Mouse (Mus musculus) brown adipose tissue, adult 24 weeks (tissue): ENCODE measurements around the gene Rom1. TPM values are rescaled to one million over a fixed set of nuclear protein-coding genes. Genes with fewer than 3 reads are reported as not detected.
A peak's percentile ranks its signal among the peaks of the same experiment; 100 is the strongest.

Source experiments
- H3K27ac ChIP-seq: fragments of 200-500 bp; replicated peaks from 2 replicates; pipeline ENCODE4 v1.5.1; 2012; ENCODE audit warnings: low read depth, mild to moderate bottlenecking, low read length
- H3K4me1 ChIP-seq: fragments of 200-500 bp; 2 replicates; pipeline ENCODE4 v1.6.1; 2012; ENCODE audit warnings: low read length, mixed read lengths; ENCODE audit not compliant: control insufficient read depth, insufficient read depth, insufficient read length
- H3K4me3 ChIP-seq: fragments of 200-500 bp; 2 replicates; pipeline ENCODE4 v1.5.1; 2012; ENCODE audit warnings: low read depth, mild to moderate bottlenecking, low read length, moderate library complexity; ENCODE audit not compliant: insufficient read depth
- polyA plus RNA-seq: library from polyadenylated mRNA; stranded (reverse); fragments of >200 nt; gene quantifications from 2 replicates; pipeline ENCODE4 v1.2.4, GENCODE M21; 2012; ENCODE audit not compliant: missing spikeins, insufficient read depth, insufficient read length

Gene Rom1
- polyA plus RNA-seq, 1 experiment: 11.4 TPM

- Histone ChIP-seq H3K4me1 (0 out of 2 replicates have a peak, but pooled peaks cover 2% of the 10 kb centered on the region), H3K27ac (no peak overlapping the region), H3K4me3 (no peak overlapping the region)
These were observed 23.1 kb upstream of the Rom1 start for GRCm38 (mm10) chr19:8952241-8952640.

GRCm38 (mm10) chr19:8950190-8950589, 21.0 kb upstream of the Rom1 start:
- no peak overlapping the region for H3K4me3 ChIP-seq
- H3K27ac ChIP-seq: no peak overlapping the region
- H3K4me1 ChIP-seq: 0 out of 2 replicates have a peak, but pooled peaks cover 2% of the 10 kb centered on the region

- Histone ChIP-seq H3K4me3 (no peak overlapping the region), H3K27ac (no peak overlapping the region), H3K4me1 (0 out of 2 replicates have a peak, but pooled peaks cover 2% of the 10 kb centered on the region)
These were observed 17.8 kb upstream of the Rom1 start for GRCm38 (mm10) chr19:8946929-8947328.

GRCm38 (mm10) chr19:8945251-8945650, 16.1 kb upstream of the Rom1 start:
- H3K27ac ChIP-seq: no peak overlapping the region
- H3K4me3 ChIP-seq: peak overlapping the region; percentile 56
- H3K4me1 ChIP-seq: 0 out of 2 replicates have a peak, but pooled peaks cover 2% of the 10 kb centered on the region

GRCm38 (mm10) chr19:8944750-8945149, 15.6 kb upstream of the Rom1 start:
- H3K4me3 ChIP-seq: peak overlapping the region; percentile 56
- H3K4me1 ChIP-seq: 0 out of 2 replicates have a peak, but pooled peaks cover 2% of the 10 kb centered on the region
- H3K27ac ChIP-seq: no peak overlapping the region

- peak overlapping the region; percentile 86 for H3K4me3 ChIP-seq
These were observed 14.9 kb upstream of the Rom1 start for GRCm38 (mm10) chr19:8944062-8944461.

GRCm38 (mm10) chr19:8943047-8943446, 13.9 kb upstream of the Rom1 start:
- Histone ChIP-seq H3K27ac (no peak overlapping the region), H3K4me1 (0 out of 2 replicates have a peak, but pooled peaks cover 2% of the 10 kb centered on the region), H3K4me3 (peak overlapping the region; percentile 86)

More at GRCm38 (mm10) chr19:8944062-8944461, 14.9 kb upstream of the Rom1 start:
- Histone ChIP-seq H3K4me1 (0 out of 2 replicates have a peak, but pooled peaks cover 2% of the 10 kb centered on the region), H3K27ac (no peak overlapping the region; the same call in 1 of the 2 replicates)

GRCm38 (mm10) chr19:8942276-8942964, 13.3 kb upstream of the Rom1 start:
- Histone ChIP-seq H3K4me3 (peak overlapping the region; percentile 86), H3K4me1 (0 out of 2 replicates have a peak, but pooled peaks cover 2% of the 10 kb centered on the region), H3K27ac (peak overlapping the region; percentile 89)

GRCm38 (mm10) chr19:8941515-8942217, 12.5 kb upstream of the Rom1 start, which contains the start of gene Mta2:
TSS of gene Mta2 (plus strand) at chr19:8941875.
- H3K4me1 ChIP-seq: 0 out of 2 replicates have a peak, but pooled peaks cover 2% of the 10 kb centered on the region
- H3K27ac ChIP-seq: peak within 1 kb of the TSS; percentile 89
- peak within 1 kb of the TSS; percentile 86 for H3K4me3 ChIP-seq

- H3K27ac ChIP-seq: no peak overlapping the region; the same call in 1 of the 2 replicates
- H3K4me1 ChIP-seq: 0 out of 2 replicates have a peak, but pooled peaks cover 2% of the 10 kb centered on the region
- H3K4me3 ChIP-seq: peak overlapping the region; percentile 86
These were observed 12.0 kb upstream of the Rom1 start for GRCm38 (mm10) chr19:8941136-8941514.

GRCm38 (mm10) chr19:8940526-8941133, 11.5 kb upstream of the Rom1 start:
- 0 out of 2 replicates have a peak, but pooled peaks cover 2% of the 10 kb centered on the region for H3K4me1 ChIP-seq
- H3K27ac ChIP-seq: no peak overlapping the region; the same call in 1 of the 2 replicates
- peak overlapping the region; percentile 86; the same call in 1 of the 2 replicates for H3K4me3 ChIP-seq

- H3K4me1 ChIP-seq: no peaks in the 10 kb centered on the region
- no peak overlapping the region for H3K4me3 ChIP-seq
- H3K27ac ChIP-seq: no peak overlapping the region
These were observed 7.6 kb upstream of the Rom1 start for GRCm38 (mm10) chr19:8936736-8937135.

GRCm38 (mm10) chr19:8930771-8931170, 1.6 kb upstream of the Rom1 start:
- H3K4me1 ChIP-seq: no peaks in the 10 kb centered on the region
- H3K27ac ChIP-seq: no peak overlapping the region
- H3K4me3 ChIP-seq: 0 out of 2 replicates have a peak overlapping the region, but pooled peaks have one; percentile 92

- Histone ChIP-seq H3K27ac (peak overlapping the region; percentile 70), H3K4me3 (peak overlapping the region; percentile 92), H3K4me1 (no peaks in the 10 kb centered on the region)
These were observed 961 bp upstream of the Rom1 start for GRCm38 (mm10) chr19:8930117-8930516.

GRCm38 (mm10) chr19:8928689-8929223, 400 bp downstream of the Rom1 start:
- Histone ChIP-seq H3K4me3 (peak overlapping the region; percentile 92), H3K27ac (peak overlapping the region; percentile 25; the same call in 1 of the 2 replicates), H3K4me1 (no peaks in the 10 kb centered on the region)
